Mouse (Mus musculus): ENCODE measurements around the gene Chd8.
A peak's percentile ranks its signal among the peaks of the same experiment; 100 is the strongest.

Chd8 gene

DNA sequence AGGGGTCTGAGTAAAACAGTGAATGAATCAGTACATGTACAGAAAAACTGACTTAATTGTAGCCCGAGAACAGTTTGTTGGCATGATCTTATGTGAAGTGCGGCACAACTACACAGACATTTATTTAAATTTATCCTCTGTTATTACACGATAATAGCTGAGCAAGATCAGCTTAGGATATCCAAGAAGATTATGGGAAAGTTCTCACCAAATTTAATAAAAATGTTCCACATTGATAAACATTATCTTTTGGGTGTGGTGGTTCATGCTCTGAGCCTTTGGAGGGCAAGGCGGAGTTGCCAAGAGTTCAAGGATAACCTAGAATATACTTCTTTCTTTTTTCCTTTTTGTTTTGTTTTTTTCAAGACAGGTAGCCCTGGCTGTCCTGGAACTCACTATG lies 58.2 kb downstream of the Chd8 start:
- DNase-seq (ENCODE audit: low read depth) = no peak

DNA sequence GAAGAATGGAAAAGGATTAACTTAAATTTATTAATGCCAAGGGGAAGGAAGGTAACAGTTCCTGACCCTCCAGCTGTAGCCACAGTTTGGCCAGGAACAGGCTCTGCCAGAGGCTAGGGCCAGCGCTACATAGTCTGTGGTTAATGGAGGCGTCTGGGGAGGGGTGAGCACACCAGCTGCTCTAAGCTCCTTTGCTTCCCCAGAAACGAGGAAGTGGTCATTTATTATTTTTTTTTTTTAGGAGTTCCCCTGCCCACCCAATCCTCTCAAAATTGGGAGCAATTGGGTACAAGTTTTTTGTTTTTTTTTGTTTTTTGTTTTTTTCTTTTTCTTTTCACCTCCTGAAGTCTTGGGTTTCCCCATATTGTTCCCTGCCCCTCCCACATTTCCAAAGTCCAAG lies 59.4 kb downstream of the Chd8 start:
- no peak for DNase-seq (ENCODE audit: low read depth)

DNA sequence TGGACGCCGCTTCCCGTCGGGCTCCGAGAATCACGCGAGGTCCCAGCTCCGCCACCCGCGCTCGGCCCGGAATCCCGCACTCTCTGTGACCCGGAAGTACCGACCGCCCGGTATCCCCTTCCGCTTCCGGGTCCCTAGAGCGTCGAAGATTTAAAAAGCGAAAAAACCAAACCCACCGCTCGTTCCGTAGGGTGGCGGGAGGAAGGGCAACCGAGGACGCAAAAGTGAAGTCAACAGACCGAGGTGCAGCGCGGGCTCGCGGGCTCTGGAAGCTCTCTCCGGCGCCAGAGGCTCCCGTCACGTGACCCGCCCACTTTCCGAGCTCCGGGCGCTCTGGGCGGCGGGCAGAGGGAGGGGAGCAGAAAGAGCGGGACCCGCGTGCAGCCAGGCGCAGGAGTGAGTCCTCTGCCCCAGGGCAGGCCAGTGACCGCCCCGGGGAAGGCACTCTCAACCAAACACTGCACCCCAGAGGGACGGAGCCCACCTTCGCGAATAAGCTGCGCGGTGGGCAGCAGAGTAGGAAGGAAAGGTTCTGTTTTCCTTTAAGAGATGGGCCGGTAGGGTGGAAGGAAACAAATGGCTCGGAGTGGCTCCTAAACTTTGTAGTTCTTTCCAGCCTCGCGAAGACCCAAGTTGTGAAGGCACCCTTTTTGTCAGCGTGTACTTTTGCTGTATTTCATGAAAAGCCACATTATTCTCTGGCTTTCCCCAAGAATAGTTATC lies 60.3 kb downstream of the Chd8 start, which contains the start of gene Supt16:
Gene Supt16 (minus strand): TSS at position 261 of the 723 bp plus-strand sequence.
- DNase-seq (ENCODE audit: low read depth) = peak; percentile 93

DNA sequence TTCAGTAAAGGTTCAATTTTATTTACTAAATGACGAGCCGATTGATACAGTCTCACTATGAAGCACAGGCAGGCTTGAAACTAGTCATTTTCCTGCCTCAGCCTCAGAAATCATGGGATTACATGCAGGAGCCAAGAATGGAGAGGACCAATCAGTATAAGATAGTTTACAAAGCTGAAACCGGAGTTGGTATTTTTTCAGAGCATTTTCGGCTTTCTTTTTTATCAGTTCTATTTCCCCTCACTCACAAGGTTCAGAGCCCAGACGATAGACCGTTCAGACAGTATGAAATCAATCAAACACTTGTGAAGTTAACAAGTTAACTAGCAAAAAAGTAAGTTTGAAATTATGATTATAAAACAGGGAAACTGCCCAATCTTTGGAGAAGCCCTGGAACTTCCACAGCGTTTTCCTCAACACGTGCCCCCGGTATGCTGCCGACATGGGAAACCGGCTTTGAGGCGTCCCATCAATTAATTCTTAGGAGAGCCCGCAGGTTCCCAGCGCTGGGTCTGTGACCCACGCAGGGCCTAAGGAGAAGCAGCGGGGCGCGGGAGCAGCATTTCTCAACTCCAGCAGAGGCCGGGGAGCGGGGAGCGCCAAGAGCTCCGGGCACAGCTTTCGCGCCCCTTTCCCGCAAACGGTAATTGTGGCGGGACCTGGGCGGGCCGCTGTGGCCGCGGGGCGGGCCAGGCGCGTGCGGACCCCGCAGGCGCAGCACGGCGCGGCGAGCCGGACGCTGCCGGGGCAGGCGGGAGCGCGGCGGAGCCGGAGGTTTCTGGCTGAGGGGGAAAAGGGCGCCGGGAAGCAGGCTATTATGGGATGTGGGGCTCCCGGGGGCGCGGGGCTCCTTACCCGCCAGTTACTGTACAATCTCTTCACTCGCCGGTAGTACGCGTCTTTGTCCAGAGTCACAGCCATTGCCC lies 61.1 kb downstream of the Chd8 start:
- DNase-seq (ENCODE audit: low read depth) = peak; percentile 48

GRCm38 (mm10) chr14:52195691-52196090 lies 61.9 kb downstream of the Chd8 start:
- DNase-seq (ENCODE audit: low read depth) = peak; percentile 87

DNA sequence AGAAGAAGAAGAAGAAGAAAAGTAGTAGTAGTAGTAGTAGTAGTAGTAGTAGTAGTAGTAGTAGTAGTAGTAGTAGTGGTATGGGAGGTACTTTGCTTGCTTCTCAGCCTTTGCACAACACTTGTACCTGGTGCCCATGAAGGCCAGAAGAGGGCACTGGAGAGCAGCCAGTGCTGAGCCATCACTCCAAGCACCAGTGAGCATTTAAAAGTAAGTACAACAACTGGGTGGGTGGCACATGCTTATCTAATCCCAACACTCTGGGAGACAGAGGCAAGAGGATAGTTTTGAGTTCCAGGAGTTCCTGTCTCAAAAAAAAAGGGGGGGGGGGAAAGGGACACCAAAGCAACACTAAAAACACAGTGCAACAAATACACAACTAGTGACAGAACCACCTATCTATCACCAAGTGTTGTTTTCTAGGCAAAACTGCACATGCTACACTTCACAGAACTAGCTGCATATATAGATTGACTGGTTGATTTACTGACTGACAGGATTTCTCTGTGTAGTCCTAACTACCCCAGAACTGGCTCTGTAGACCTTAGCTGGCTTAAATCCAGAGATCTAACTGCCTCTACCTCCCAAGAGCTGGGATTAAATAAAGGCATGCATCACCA lies 66.7 kb downstream of the Chd8 start:
- peak; percentile 76 for DNase-seq (ENCODE audit: low read depth)

DNA sequence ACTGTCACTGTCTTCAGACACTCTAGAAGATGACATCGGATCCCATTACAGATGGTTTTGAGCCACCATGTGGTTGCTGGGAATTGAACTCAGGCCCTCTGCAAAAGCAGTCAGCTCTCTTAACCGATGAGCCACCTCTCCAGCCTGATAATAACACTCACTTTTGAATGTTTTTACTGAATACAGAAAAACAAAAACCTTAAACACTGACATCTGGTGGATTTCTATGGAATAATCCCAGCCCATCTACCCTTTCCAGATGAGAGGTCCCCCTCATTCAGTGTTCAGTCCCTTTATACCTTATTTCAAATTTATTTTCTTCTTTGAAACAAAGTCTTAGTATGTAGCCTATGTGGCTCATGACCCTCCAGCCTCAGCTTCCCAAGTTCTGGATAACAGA lies 68.1 kb downstream of the Chd8 start:
- peak; percentile 24 for DNase-seq (ENCODE audit: low read depth)

DNA sequence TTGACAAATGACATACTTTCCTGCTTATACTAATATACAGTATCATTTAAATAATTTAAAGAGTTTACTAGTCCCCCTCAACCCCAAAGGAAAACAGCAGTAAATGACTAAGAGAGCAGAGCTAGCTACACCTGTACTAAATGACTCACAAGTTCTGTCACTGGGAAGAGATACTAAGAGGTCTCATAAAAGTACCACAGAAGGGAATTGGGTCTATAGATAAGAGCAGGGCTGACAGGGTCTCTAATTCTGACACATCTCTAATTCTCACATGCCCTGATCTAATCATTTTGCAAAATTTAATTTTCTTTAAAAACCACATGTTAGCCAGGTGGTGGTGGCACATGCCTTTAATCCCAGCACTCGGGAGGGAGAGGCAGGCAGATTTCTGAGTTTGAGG lies 68.8 kb downstream of the Chd8 start:
- no peak for DNase-seq (ENCODE audit: low read depth)

DNA sequence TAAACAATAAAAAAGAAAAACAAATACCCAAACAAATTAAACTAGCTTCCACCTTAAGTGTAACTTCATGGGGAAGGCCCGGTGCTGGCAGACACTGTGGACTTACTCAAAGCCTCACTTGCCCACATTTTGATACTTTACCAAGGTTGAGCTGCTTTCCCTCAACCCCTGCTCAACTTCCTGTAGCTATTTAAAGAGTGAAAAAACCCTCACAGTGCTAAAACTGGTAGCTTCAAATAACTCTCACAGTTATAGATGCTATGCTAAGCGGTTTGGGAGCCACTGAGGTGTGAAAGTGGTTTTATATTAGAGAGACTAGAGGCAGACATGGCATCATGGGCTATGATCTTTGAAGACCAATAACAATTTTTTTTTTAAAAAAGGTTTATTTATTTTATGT lies 91.0 kb downstream of the Chd8 start:
- peak; percentile 29 for DNase-seq (ENCODE audit: low read depth)

GRCm38 (mm10) chr14:52160911-52161310 lies 96.7 kb downstream of the Chd8 start:
- DNase-seq (ENCODE audit: low read depth) = no peak

DNA sequence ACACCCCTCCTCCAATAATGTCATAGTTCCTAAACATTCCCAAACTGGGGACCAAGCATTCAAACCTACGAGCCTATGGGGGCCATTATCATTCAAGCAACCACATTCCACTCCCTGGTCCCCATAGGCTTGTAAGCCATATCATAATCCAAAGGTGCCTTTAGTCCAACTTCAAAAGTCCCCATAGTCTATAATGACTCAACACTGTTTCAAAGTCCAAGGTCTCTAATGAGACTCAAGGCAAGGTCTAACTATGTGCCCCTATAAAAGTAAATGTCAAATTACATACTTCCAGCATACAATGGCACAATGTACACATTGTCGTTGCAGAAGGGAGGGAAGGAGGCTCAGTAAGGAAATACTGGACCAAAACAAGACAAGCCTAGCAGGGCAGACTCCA lies 102.6 kb downstream of the Chd8 start:
- DNase-seq (ENCODE audit: low read depth) = no peak

DNA sequence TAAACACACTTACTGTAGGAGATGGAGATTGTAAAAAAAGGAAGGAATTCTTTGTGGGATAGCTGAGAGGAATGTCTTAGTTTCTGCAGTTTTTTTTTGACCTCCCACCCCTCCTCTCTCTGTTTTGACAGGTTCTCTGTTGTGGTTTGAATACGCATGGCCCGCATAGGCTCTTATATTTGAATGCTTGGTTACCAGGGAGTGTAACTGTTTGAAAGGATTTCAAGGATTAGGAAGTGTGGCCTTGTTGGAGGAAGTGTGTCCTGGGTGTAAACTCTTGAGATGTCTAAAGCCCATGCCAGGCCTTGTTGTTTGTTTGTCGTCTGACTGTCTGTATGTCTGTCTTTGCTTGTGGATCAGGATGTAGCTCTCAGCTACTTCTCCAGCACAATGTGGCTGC lies 105.0 kb downstream of the Chd8 start:
- DNase-seq (ENCODE audit: low read depth) = no peak

- DNase-seq (ENCODE audit: low read depth) = no peak
These were observed 105.4 kb downstream of the Chd8 start for GRCm38 (mm10) chr14:52152179-52152578.

DNA sequence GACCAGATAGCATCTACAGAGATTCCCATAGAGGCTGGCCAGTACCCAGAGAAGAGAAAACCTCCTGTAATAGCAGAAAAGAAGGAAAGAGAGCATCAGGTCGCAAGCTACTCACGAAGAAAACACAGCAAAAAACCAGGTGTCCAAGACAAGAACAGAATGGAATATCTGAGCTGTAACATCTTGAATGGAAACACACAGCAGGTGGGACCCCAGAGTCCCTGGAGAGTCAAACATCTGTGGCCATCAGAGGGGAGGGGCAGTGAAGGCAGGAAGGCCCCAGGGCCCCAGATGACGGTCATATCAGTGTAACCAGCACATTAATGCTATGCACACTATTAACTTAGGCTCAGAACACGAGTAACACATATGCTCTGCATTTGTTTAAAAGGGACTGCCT lies 107.7 kb downstream of the Chd8 start:
- no peak for DNase-seq (ENCODE audit: low read depth)
